Mouse (Mus musculus): ENCODE results near the gene Efna5. TPM values are rescaled to one million over a fixed set of nuclear protein-coding genes. Genes with fewer than 3 reads are reported as not detected.

Gene Efna5
- polyA plus RNA-seq, 1 experiment from 2014 or later = 17.3 TPM

- no peak overlapping the region for H3K4me2 ChIP-seq (ENCODE audit: low read length)
- H3K4me1 ChIP-seq (replicated peaks; ENCODE audit: insufficient read depth, low read length) = no peaks in the 10 kb centered on the region
- no peaks in the 10 kb centered on the region for H3K9me3 ChIP-seq (replicated peaks; ENCODE audit: low read length)
- no peak overlapping the region for H3K27ac ChIP-seq
- no peaks in the 10 kb centered on the region for H3K27me3 ChIP-seq (ENCODE audit: insufficient read depth, low read length)
- no peaks in the 10 kb centered on the region for H3K36me3 ChIP-seq (ENCODE audit: insufficient read depth, low read length)
- no peak overlapping the region for H3K9ac ChIP-seq (ENCODE audit: low read depth, low read length)
- WGBS = 83% methylated on average over 3 of the region's 3 CpGs
- TF ChIP-seq CTCF (IDR thresholded peaks at IDR 0.05; ENCODE audit: low read depth) = no peak
- ATAC-seq (replicated peaks; ENCODE audit: low FRiP score, low read depth) (no peak), DNase-seq (ENCODE audit: low spot score) (no peak)
- H3K4me3 ChIP-seq (replicated peaks; ENCODE audit: low read depth, low read length) = no peak overlapping the region
Observed at GRCm38 (mm10) chr17:62756951-62757350, 124.2 kb downstream of the Efna5 start.

- Histone ChIP-seq H3K27ac (no peak overlapping the region), H3K4me1 (replicated peaks; ENCODE audit: insufficient read depth, low read length) (no peaks in the 10 kb centered on the region), H3K9me3 (replicated peaks; ENCODE audit: low read length) (no peaks in the 10 kb centered on the region), H3K4me2 (ENCODE audit: low read length) (no peak overlapping the region), H3K4me3 (replicated peaks; ENCODE audit: low read depth, low read length) (no peak overlapping the region), H3K27me3 (ENCODE audit: insufficient read depth, low read length) (no peaks in the 10 kb centered on the region), H3K9ac (ENCODE audit: low read depth, low read length) (no peak overlapping the region), H3K36me3 (ENCODE audit: insufficient read depth, low read length) (no peaks in the 10 kb centered on the region)
- ATAC-seq (replicated peaks; ENCODE audit: low FRiP score, low read depth) (no peak), DNase-seq (ENCODE audit: low spot score) (no peak)
- WGBS = 93% methylated on average over 2 of the region's 2 CpGs
- no peak for TF ChIP-seq CTCF (IDR thresholded peaks at IDR 0.05; ENCODE audit: low read depth)
Observed at GRCm38 (mm10) chr17:62755635-62756034, 125.5 kb downstream of the Efna5 start.

GRCm38 (mm10) chr17:62754638-62755037, 126.5 kb downstream of the Efna5 start:
- no peak overlapping the region for H3K4me2 ChIP-seq (ENCODE audit: low read length)
- no peaks in the 10 kb centered on the region for H3K9me3 ChIP-seq (replicated peaks; ENCODE audit: low read length)
- H3K27ac ChIP-seq = no peak overlapping the region
- no peak overlapping the region for H3K9ac ChIP-seq (ENCODE audit: low read depth, low read length)
- DNase-seq (ENCODE audit: low spot score) (no peak), ATAC-seq (replicated peaks; ENCODE audit: low FRiP score, low read depth) (no peak)
- H3K36me3 ChIP-seq (ENCODE audit: insufficient read depth, low read length) = no peaks in the 10 kb centered on the region
- 85% methylated on average over 4 of the region's 4 CpGs for WGBS
- H3K27me3 ChIP-seq (ENCODE audit: insufficient read depth, low read length) = no peaks in the 10 kb centered on the region
- no peaks in the 10 kb centered on the region for H3K4me1 ChIP-seq (replicated peaks; ENCODE audit: insufficient read depth, low read length)
- H3K4me3 ChIP-seq (replicated peaks; ENCODE audit: low read depth, low read length) = no peak overlapping the region
- TF ChIP-seq CTCF (IDR thresholded peaks at IDR 0.05; ENCODE audit: low read depth) = no peak

- 36% methylated on average over 2 of the region's 2 CpGs for WGBS
- Histone ChIP-seq H3K4me1 (replicated peaks; ENCODE audit: insufficient read depth, low read length) (peaks cover 9% of the 10 kb centered on the region; the same call in 1 of the 2 replicates), H3K9me3 (replicated peaks; ENCODE audit: low read length) (no peaks in the 10 kb centered on the region), H3K4me2 (ENCODE audit: low read length) (no peak overlapping the region), H3K4me3 (replicated peaks; ENCODE audit: low read depth, low read length) (no peak overlapping the region), H3K9ac (ENCODE audit: low read depth, low read length) (no peak overlapping the region), H3K27ac (no peak overlapping the region), H3K36me3 (ENCODE audit: insufficient read depth, low read length) (no peaks in the 10 kb centered on the region), H3K27me3 (ENCODE audit: insufficient read depth, low read length) (no peaks in the 10 kb centered on the region)
- no peak for TF ChIP-seq CTCF (IDR thresholded peaks at IDR 0.05; ENCODE audit: low read depth)
- DNase-seq (ENCODE audit: low spot score) (no peak), ATAC-seq (replicated peaks; ENCODE audit: low FRiP score, low read depth) (no peak)
Observed at GRCm38 (mm10) chr17:62752381-62752889, 128.7 kb downstream of the Efna5 start.

- Histone ChIP-seq H3K27me3 (ENCODE audit: insufficient read depth, low read length) (no peaks in the 10 kb centered on the region), H3K36me3 (ENCODE audit: insufficient read depth, low read length) (no peaks in the 10 kb centered on the region), H3K9ac (ENCODE audit: low read depth, low read length) (no peak overlapping the region), H3K4me1 (replicated peaks; ENCODE audit: insufficient read depth, low read length) (peaks cover 14% of the 10 kb centered on the region; the same call in 1 of the 2 replicates), H3K27ac (no peak overlapping the region), H3K4me2 (ENCODE audit: low read length) (no peak overlapping the region), H3K4me3 (replicated peaks; ENCODE audit: low read depth, low read length) (no peak overlapping the region), H3K9me3 (replicated peaks; ENCODE audit: low read length) (no peaks in the 10 kb centered on the region)
- ATAC-seq (replicated peaks; ENCODE audit: low FRiP score, low read depth) = no peak
- WGBS = 81% methylated on average over 3 of the region's 3 CpGs
- no peak for TF ChIP-seq CTCF (IDR thresholded peaks at IDR 0.05; ENCODE audit: low read depth)
- no peak for DNase-seq (ENCODE audit: low spot score)
Observed at GRCm38 (mm10) chr17:62750647-62751046, 130.5 kb downstream of the Efna5 start.

- no peak overlapping the region for H3K27ac ChIP-seq
- no peak for ATAC-seq (replicated peaks; ENCODE audit: low FRiP score, low read depth)
- H3K9me3 ChIP-seq (replicated peaks; ENCODE audit: low read length) = no peaks in the 10 kb centered on the region
- H3K4me1 ChIP-seq (replicated peaks; ENCODE audit: insufficient read depth, low read length) = peaks cover 14% of the 10 kb centered on the region; the same call in 1 of the 2 replicates
- no peak overlapping the region for H3K4me3 ChIP-seq (replicated peaks; ENCODE audit: low read depth, low read length)
- no peaks in the 10 kb centered on the region for H3K27me3 ChIP-seq (ENCODE audit: insufficient read depth, low read length)
- DNase-seq (ENCODE audit: low spot score) = peak; percentile 66
- peak overlapping the region; percentile 26; the same call in 1 of the 2 replicates for H3K4me2 ChIP-seq (ENCODE audit: low read length)
- 41% methylated on average over 16 of the region's 16 CpGs for WGBS
- no peaks in the 10 kb centered on the region for H3K36me3 ChIP-seq (ENCODE audit: insufficient read depth, low read length)
- H3K9ac ChIP-seq (ENCODE audit: low read depth, low read length) = no peak overlapping the region
- TF ChIP-seq CTCF (IDR thresholded peaks at IDR 0.05; ENCODE audit: low read depth) = no peak
Observed at GRCm38 (mm10) chr17:62748803-62749619, 132.1 kb downstream of the Efna5 start.

Data from kidney, postnatal 0 days (tissue).